In genomic region chr16:97110028-97110427, GRCm38 (mm10) we compare ENCODE assay signal across 23 mouse cellular contexts.
DNase-seq lines count a peak whose midpoint lies in the region; ATAC-seq and TF ChIP-seq lines count a peak whose summit lies in the region.
"Had no signal": no experiment of that assay in that cellular context is flagged by ENCODE, and none has a peak within 500 bp of the region (broad histone marks: within the 10 kb centered on the region; RNA-seq: fewer than 3 reads in every experiment).

No protein-coding gene starts in this region.

- H3K9ac ChIP-seq in lung, embryonic 14.5 days, result no peak overlapping the region
- H3K9ac ChIP-seq: embryonic facial prominence, embryonic 12.5 days; forebrain, embryonic 13.5 days; limb, embryonic 13.5 days; liver, embryonic 13.5 days; lung, embryonic 15.5 days; midbrain, embryonic 13.5 days had no signal

- H3K36me3 ChIP-seq in lung, embryonic 14.5 days (ENCODE audit: insufficient read depth), result no peaks in the 10 kb centered on the region
- H3K36me3 ChIP-seq: embryonic facial prominence, embryonic 12.5 days; limb, embryonic 13.5 days; liver, embryonic 13.5 days; lung, embryonic 15.5 days; midbrain, embryonic 13.5 days had no signal

- H3K27me3 ChIP-seq in lung, embryonic 14.5 days (ENCODE audit: insufficient read depth, low read length), result no peaks in the 10 kb centered on the region
- H3K27me3 ChIP-seq: embryonic facial prominence, embryonic 12.5 days; forebrain, embryonic 13.5 days; limb, embryonic 13.5 days; liver, embryonic 13.5 days; lung, embryonic 15.5 days; midbrain, embryonic 13.5 days had no signal

- H3K27ac ChIP-seq in lung, embryonic 14.5 days (ENCODE audit: low read depth), result no peak overlapping the region
- H3K27ac ChIP-seq: embryonic facial prominence, embryonic 12.5 days; forebrain, embryonic 13.5 days; limb, embryonic 13.5 days; liver, embryonic 13.5 days; lung, embryonic 15.5 days; midbrain, embryonic 13.5 days had no signal

- ATAC-seq in lung, embryonic 14.5 days (ENCODE audit: insufficient read depth), result no peak
- ATAC-seq: forebrain, embryonic 13.5 days; midbrain, embryonic 13.5 days had no signal

- DNase-seq in frontal cortex, adult 2 months (ENCODE audit: extremely low spot score in 1 of 2, low spot score in 1 of 2), result peak; percentile 23 to 39
- no peak for DNase-seq in frontal cortex, postnatal 25 days (ENCODE audit: low spot score in 2 of 2)
- DNase-seq in lung, embryonic 14.5 days, result peak; percentile 32
- DNase-seq in lung, postnatal 14 days, result no peak
- peak; percentile 72 for DNase-seq in brain, adult 2 months (ENCODE audit: low read depth, low spot score)
- peak; percentile 25 to 39 for DNase-seq in right cerebral cortex, postnatal 36 days (ENCODE audit: low spot score in 2 of 2)
- DNase-seq in adrenal gland, postnatal 25 days, result no peak
- DNase-seq: B cell, adult 2 months; cerebellum, adult 8-10 months; gastrocnemius, postnatal 14 days; kidney, adult 11 months; kidney, postnatal 10 days; liver, embryonic 13.5 days; spleen, adult 18-20 months; thymus, adult 18-20 months; thymus, postnatal 4 days had no signal

- no peak overlapping the region for H3K4me2 ChIP-seq in lung, embryonic 14.5 days
- H3K4me2 ChIP-seq: embryonic facial prominence, embryonic 12.5 days; forebrain, embryonic 13.5 days; limb, embryonic 13.5 days; liver, embryonic 13.5 days; lung, embryonic 15.5 days; midbrain, embryonic 13.5 days had no signal

- TF ChIP-seq CTCF in lung, embryonic 14.5 days (IDR thresholded peaks at IDR 0.05; ENCODE audit: low read depth), result no peak

- whole genome bisulfite sequencing in lung, embryonic 14.5 days, result 47% methylated on average over 4 of the region's 4 CpGs

- H3K9me3 ChIP-seq in lung, embryonic 14.5 days (ENCODE audit: low read depth, low read length), result no peaks in the 10 kb centered on the region
- H3K9me3 ChIP-seq: embryonic facial prominence, embryonic 12.5 days; forebrain, embryonic 13.5 days; limb, embryonic 13.5 days; liver, embryonic 13.5 days; lung, embryonic 15.5 days; midbrain, embryonic 13.5 days had no signal

- H3K4me3 ChIP-seq in lung, embryonic 14.5 days (ENCODE audit: low read depth, low read length), result no peak overlapping the region
- H3K4me3 ChIP-seq: embryonic facial prominence, embryonic 12.5 days; erythroblast, embryonic 14.5 days; forebrain, embryonic 13.5 days; limb, embryonic 13.5 days; liver, embryonic 13.5 days; lung, embryonic 15.5 days; midbrain, embryonic 13.5 days; myocyte had no signal

- H3K4me1 ChIP-seq in lung, embryonic 14.5 days (ENCODE audit: insufficient read depth), result no peaks in the 10 kb centered on the region
- H3K4me1 ChIP-seq: embryonic facial prominence, embryonic 12.5 days; forebrain, embryonic 13.5 days; limb, embryonic 13.5 days; liver, embryonic 13.5 days; lung, embryonic 15.5 days; midbrain, embryonic 13.5 days had no signal

Comparison
In these comparisons a context has a peak if more than half of its experiments do, and no peak if none do; other contexts are left out.
1. DNase-seq: peak in frontal cortex, adult 2 months (2 of 2), lung, embryonic 14.5 days (single experiment), brain, adult 2 months (single experiment) and right cerebral cortex, postnatal 36 days (2 of 2); none in frontal cortex, postnatal 25 days (0 of 2), lung, postnatal 14 days (single experiment) and adrenal gland, postnatal 25 days (single experiment).